Mouse (Mus musculus) kidney, embryonic 16.5 days (tissue): ENCODE data around the gene Zmiz1. TPM values are rescaled to one million over a fixed set of nuclear protein-coding genes. Genes with fewer than 3 reads are reported as not detected.

Source experiments
- ATAC-seq: fragments of 200-750 bp; cut with Nextera tagmentation; 2 replicates; pipeline ENCODE4 v1.8.0; 2017; ENCODE audit warnings: moderate TSS enrichment; ENCODE audit not compliant: low FRiP score, low TSS enrichment
- H3K27ac ChIP-seq: fragments of 300-500 bp; sonication (generic); 2 replicates; pipeline ENCODE4 v1.5.1; 2014; ENCODE audit warnings: low read length
- H3K27me3 ChIP-seq: fragments of 300-500 bp; sonication (generic); 2 replicates; pipeline ENCODE4 v1.6.1; 2014; ENCODE audit warnings: low read length, control low read depth, mixed read lengths; ENCODE audit not compliant: insufficient read depth
- H3K36me3 ChIP-seq: fragments of 300-500 bp; sonication (generic); 2 replicates; pipeline ENCODE4 v1.6.1; 2014; ENCODE audit warnings: low read length, control low read depth, mixed read lengths; ENCODE audit not compliant: insufficient read depth
- H3K4me1 ChIP-seq: fragments of 300-500 bp; sonication (generic); 2 replicates; pipeline ENCODE4 v1.6.1; 2014; ENCODE audit warnings: low read length, control low read depth, mixed read lengths; ENCODE audit not compliant: insufficient read depth
- H3K4me2 ChIP-seq: fragments of 300-500 bp; sonication (generic); replicated peaks from 2 replicates; pipeline ENCODE4 v1.6.1; 2014; ENCODE audit warnings: low read depth, low read length
- H3K4me3 ChIP-seq: fragments of 300-500 bp; sonication (generic); 2 replicates; pipeline ENCODE4 v1.5.1; 2014; ENCODE audit warnings: mild to moderate bottlenecking, low read length
- H3K9ac ChIP-seq: fragments of 300-500 bp; sonication (generic); replicated peaks from 2 replicates; pipeline ENCODE4 v1.6.1; 2014; ENCODE audit warnings: low read length
- H3K9me3 ChIP-seq: fragments of 300-500 bp; sonication (generic); 2 replicates; pipeline ENCODE4 v1.6.1; 2016; ENCODE audit warnings: low read length, control low read depth
- WGBS: fragments of 180-500 bp; shearing (Covaris S2); extraction: QIAGEN DNeasy Blood & Tissue Kit; methylation state at CpG from one replicate; pipeline ENCODE4 v1.1.7; 2014; 5-methylcytosine and 5-hydroxymethylcytosine counted together
- polyA plus RNA-seq: library from polyadenylated mRNA; unstranded; fragments of >200 nt; fragmentation: Nextera tagmentation; extraction: Ambion mirVana; gene quantifications from 2 replicates; pipeline ENCODE4 v1.2.1, GENCODE M21; 2015

Gene Zmiz1
- polyA plus RNA-seq, 1 experiment from 2014 or later, result 36.0 TPM

DNA sequence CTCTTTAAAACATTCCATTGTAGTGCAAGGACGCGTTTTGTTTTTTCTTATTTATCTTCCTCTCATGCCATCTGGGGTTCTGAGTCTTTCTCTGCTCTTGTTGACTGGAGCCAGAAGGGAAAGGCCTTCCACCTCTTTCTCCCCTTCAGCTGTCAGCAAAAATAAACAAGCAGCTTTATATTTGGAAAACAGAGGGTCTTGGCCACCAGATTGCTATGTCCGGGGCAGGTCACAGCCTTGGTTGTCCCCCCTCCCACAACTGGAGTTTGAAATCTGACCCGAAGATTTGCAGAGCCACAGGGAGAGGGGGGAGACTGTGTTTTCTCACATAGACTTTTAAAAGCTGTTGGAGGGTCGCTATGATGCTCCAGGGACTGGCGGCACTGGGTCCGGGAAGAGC, 96.9 kb downstream of the Zmiz1 start:
- Histone ChIP-seq H3K4me1 (peaks cover 75% of the 10 kb centered on the region), H3K4me3 (no peak overlapping the region), H3K9ac (no peak overlapping the region), H3K27ac (peak overlapping the region; percentile 52), H3K27me3 (no peaks in the 10 kb centered on the region), H3K9me3 (no peaks in the 10 kb centered on the region), H3K36me3 (no peaks in the 10 kb centered on the region), H3K4me2 (no peak overlapping the region)
- WGBS, result 7% methylated on average over 7 of the region's 7 CpGs
- ATAC-seq, result no peak

DNA sequence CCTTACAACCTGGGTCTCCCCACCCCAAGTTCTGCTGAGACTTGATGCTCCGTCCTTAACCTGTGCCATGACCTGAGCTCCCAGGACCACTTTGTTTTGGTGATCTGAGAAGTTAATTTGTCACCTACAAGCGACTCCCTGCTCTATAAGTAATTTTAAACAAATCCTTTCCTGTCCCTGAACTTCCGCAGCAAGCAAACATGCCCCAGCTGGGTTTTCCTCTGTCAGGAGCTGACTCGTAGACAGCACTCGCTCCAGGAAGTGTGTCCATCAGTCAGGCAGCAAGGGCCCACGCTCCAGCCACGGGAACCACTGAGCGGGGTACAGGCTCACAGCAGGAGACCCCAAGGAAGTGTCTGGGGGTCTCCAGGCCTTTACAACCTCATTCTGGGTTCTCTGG, 98.0 kb downstream of the Zmiz1 start:
- 0 out of 2 replicates have a peak overlapping the region, but pooled peaks have one; percentile 14 for H3K4me2 ChIP-seq
- no peaks in the 10 kb centered on the region for H3K36me3 ChIP-seq
- ATAC-seq, result no peak
- H3K9me3 ChIP-seq, result no peaks in the 10 kb centered on the region
- WGBS, result 12% methylated on average over 8 of the region's 8 CpGs
- H3K4me3 ChIP-seq, result no peak overlapping the region
- H3K9ac ChIP-seq, result no peak overlapping the region
- H3K4me1 ChIP-seq, result peaks cover 84% of the 10 kb centered on the region
- H3K27ac ChIP-seq, result peak overlapping the region; percentile 91
- H3K27me3 ChIP-seq, result no peaks in the 10 kb centered on the region

DNA sequence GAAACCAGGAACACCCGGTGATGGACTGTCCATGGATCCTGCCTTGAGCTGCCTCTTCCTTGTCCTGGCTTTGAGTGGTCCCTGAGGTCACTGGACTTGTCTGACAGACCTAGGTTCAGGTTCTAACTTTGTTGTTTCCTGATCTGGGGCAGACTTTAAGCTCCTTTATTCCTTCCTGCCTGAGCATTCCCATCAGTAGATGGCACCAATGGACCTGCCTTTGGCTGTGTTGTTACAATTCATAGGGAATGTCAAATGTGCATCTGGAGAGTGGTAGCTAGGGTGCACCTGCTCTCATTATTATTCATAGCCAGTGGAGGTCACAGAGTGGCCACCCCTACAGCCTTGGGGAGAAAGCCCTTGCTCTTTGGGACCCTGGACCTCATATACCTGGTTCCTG, 99.5 kb downstream of the Zmiz1 start:
- H3K27ac ChIP-seq, result no peak overlapping the region
- no peak overlapping the region for H3K9ac ChIP-seq
- no peaks in the 10 kb centered on the region for H3K36me3 ChIP-seq
- no peak overlapping the region for H3K4me2 ChIP-seq
- H3K9me3 ChIP-seq, result no peaks in the 10 kb centered on the region
- no peak overlapping the region for H3K4me3 ChIP-seq
- H3K27me3 ChIP-seq, result no peaks in the 10 kb centered on the region
- no peak for ATAC-seq
- H3K4me1 ChIP-seq, result peaks cover 80% of the 10 kb centered on the region
- WGBS, result 83% methylated on average over 1 of the region's 1 CpGs

DNA sequence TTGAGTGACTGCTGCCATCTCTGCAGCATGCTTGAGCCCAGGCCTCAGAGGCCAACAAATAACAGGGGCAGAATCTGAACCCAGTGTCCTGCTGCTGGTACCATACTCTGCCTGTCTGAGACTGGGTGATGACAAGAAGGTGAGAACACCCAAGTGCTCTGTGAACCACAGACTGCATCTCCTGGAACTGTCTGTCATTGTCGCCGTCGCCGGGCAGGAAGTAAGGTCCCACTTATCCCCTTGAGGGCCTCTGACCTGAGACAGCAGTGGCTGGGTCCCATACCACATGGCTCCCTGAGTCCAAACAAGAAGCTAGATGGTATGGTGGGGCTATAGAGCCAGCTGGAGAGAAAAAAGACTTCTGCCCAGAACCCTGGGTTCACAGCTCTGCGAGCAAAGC, 100.9 kb downstream of the Zmiz1 start:
- peaks cover 72% of the 10 kb centered on the region for H3K4me1 ChIP-seq
- H3K9ac ChIP-seq, result no peak overlapping the region
- 44% methylated on average over 5 of the region's 5 CpGs for WGBS
- no peaks in the 10 kb centered on the region for H3K27me3 ChIP-seq
- no peak overlapping the region for H3K4me2 ChIP-seq
- no peaks in the 10 kb centered on the region for H3K9me3 ChIP-seq
- no peak for ATAC-seq
- H3K27ac ChIP-seq, result no peak overlapping the region
- no peak overlapping the region for H3K4me3 ChIP-seq
- peaks cover 3% of the 10 kb centered on the region; the same call in 1 of the 2 replicates for H3K36me3 ChIP-seq

DNA sequence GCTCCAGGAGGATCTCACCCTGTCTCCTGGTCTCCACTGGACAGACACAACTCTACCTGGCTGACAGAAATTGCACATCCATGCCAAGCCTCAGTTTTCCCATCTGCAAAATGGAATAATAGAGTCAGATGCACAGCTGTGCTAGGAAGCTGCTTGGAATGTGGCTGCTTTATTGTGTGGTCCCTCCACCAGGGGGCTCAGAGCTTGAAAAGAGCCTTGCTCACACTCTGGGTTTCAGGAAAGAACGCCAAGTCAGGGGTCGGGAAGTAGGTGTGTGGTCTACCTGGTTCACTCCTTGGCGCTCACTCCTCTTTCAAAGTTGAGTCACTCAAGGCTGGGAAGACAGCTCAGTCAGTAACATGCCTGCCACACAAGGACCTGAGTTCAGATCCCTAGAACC, 101.9 kb downstream of the Zmiz1 start:
- Histone ChIP-seq H3K4me1 (peaks cover 70% of the 10 kb centered on the region), H3K36me3 (peaks cover 3% of the 10 kb centered on the region; the same call in 1 of the 2 replicates), H3K4me2 (no peak overlapping the region), H3K9ac (no peak overlapping the region), H3K4me3 (no peak overlapping the region), H3K27ac (no peak overlapping the region), H3K9me3 (no peaks in the 10 kb centered on the region), H3K27me3 (no peaks in the 10 kb centered on the region)
- WGBS, result 87% methylated on average over 3 of the region's 3 CpGs
- ATAC-seq, result no peak

DNA sequence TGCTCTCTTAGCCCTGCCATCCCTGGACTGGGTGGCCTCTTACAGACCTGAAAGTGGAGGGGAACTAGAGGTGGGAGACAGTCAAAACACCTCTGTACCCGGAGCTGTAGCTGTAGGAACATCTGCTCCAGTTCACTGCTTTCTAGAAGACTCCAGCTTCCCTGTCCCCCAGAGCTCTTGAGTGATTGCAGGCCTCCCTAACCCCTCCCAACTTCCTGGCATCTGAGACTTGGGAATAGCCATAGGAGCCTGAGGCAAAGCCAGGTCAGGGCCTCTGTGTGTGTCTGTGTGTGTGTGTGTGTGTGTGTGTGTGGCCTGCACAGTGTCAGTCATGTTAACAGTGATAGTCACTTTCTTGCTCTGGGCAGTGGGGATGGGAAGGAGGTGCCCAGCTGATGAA, 102.7 kb downstream of the Zmiz1 start:
- 0% methylated on average over 1 of the region's 1 CpGs for WGBS
- H3K4me1 ChIP-seq, result peaks cover 65% of the 10 kb centered on the region
- H3K27ac ChIP-seq, result peak overlapping the region; percentile 35; the same call in 1 of the 2 replicates

DNA sequence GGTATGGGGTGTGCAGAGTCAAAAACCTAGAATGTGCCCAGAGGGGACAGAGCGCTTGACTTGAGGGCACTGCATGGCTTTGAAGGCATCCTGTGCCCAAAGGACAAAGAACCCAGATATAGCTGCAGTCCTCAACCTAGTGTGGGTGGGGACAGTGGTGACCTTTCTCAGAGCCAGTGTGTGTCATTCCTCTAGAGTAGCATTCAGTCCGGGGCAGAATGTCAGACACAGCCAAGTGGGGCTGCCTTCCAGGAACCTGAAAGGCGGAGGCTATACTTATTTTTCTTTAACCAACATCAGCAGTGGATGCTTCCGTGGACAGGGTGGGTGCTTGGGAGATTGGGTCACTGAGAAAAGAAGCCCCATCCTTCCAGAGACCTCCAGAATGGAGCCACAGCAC, 103.5 kb downstream of the Zmiz1 start:
- no peak for ATAC-seq
- Histone ChIP-seq H3K4me1 (peaks cover 58% of the 10 kb centered on the region), H3K36me3 (peaks cover 3% of the 10 kb centered on the region; the same call in 1 of the 2 replicates), H3K9ac (no peak overlapping the region), H3K4me2 (no peak overlapping the region), H3K27ac (peak overlapping the region; percentile 35; the same call in 1 of the 2 replicates), H3K4me3 (no peak overlapping the region), H3K27me3 (no peaks in the 10 kb centered on the region), H3K9me3 (no peaks in the 10 kb centered on the region)
- 68% methylated on average over 4 of the region's 4 CpGs for WGBS

More for the DNA sequence above, 102.7 kb downstream of the Zmiz1 start:
- no peak overlapping the region for H3K4me3 ChIP-seq
- H3K36me3 ChIP-seq, result peaks cover 3% of the 10 kb centered on the region; the same call in 1 of the 2 replicates
- no peaks in the 10 kb centered on the region for H3K27me3 ChIP-seq
- no peaks in the 10 kb centered on the region for H3K9me3 ChIP-seq
- H3K9ac ChIP-seq, result 0 out of 2 replicates have a peak overlapping the region, but pooled peaks have one; percentile 18
- ATAC-seq, result peak; percentile 20; the same call in 1 of the 2 replicates
- no peak overlapping the region for H3K4me2 ChIP-seq

DNA sequence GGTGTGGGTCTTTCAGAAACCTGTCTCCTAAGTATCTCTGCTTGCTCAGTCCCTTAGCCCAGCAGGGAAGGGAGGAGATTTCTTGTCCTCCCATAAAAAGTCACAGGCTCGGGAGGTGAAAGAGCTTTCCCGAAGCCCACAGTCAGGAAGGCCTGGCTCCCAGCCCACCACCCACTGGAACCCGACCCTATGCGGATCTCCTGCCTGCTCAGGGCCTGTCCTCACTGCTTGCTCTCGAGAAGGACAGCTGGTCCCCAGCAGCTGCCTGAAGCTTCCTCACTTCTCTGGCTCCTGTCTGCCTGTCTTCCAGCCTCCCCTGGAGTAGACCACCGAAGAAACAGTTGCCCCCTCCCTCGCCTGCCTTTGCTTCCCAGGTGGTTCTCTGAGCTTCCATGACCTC, 103.9 kb downstream of the Zmiz1 start:
- H3K9me3 ChIP-seq, result no peaks in the 10 kb centered on the region
- H3K9ac ChIP-seq, result no peak overlapping the region
- no peak overlapping the region for H3K4me3 ChIP-seq
- peaks cover 3% of the 10 kb centered on the region; the same call in 1 of the 2 replicates for H3K36me3 ChIP-seq
- H3K27me3 ChIP-seq, result no peaks in the 10 kb centered on the region
- H3K4me1 ChIP-seq, result peaks cover 53% of the 10 kb centered on the region
- H3K4me2 ChIP-seq, result no peak overlapping the region
- no peak for ATAC-seq
- WGBS, result 72% methylated on average over 7 of the region's 7 CpGs
- H3K27ac ChIP-seq, result no peak overlapping the region

DNA sequence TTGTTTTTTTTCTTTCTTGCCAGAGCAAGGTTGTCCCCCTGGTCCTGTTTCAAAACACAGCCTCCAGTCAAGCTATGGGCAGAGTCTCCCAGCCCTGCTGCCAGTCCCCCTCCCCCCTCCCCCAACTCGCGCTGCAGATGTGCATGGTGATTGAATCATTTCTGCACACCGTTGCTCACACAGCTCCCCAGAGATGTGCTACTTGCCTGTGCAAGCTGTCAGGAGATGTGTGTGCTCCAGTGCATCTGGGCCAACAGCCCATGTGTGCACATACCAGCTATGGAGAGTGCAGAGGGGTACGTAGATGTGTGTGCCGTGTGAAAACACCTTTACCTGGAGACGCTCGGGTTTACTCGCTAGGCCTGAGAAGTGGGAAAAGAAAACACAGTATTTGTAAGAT, 105.6 kb downstream of the Zmiz1 start:
- no peak overlapping the region for H3K4me2 ChIP-seq
- peaks cover 39% of the 10 kb centered on the region for H3K4me1 ChIP-seq
- no peaks in the 10 kb centered on the region for H3K9me3 ChIP-seq
- WGBS, result 66% methylated on average over 8 of the region's 8 CpGs
- H3K9ac ChIP-seq, result 0 out of 2 replicates have a peak overlapping the region, but pooled peaks have one; percentile 32
- H3K27ac ChIP-seq, result no peak overlapping the region
- H3K36me3 ChIP-seq, result peaks cover 3% of the 10 kb centered on the region; the same call in 1 of the 2 replicates
- no peaks in the 10 kb centered on the region for H3K27me3 ChIP-seq
- no peak for ATAC-seq
- no peak overlapping the region for H3K4me3 ChIP-seq

DNA sequence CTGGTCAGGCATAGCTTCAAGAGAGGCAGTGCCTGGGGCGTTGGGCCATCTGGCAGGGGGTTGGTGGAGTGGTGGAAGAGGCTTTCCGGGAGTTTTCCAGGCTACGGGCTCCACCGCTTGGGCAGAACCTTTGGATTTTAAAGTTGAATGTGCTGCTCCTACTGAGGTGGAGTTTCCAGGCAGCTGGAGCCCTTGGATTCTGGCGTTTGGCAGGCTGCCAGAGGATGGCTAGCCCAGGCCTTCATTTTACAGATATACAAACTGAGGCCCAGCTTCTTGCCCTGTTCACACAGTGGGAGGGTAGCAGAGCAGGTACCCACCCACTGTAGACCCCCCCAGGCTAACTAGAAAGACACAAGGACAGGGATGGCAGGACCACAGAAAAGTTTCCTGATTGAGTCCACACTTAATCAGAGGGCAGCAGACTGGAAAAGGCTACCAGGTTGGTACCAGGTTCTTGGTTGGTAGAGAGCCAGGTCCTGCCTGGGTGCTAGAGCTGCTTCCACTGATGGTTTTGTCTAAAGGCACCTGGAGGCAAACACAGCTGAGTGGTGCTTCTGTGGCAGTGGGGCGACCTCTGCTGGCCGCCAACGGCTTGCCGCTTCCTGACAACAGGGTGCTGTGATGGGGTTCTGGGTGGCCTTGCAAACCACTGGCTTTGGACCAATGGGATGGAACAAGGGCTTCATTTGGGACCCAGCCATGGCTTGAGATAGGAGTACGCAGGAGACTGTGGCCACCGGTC, 106.5 kb downstream of the Zmiz1 start:
- WGBS, result 27% methylated on average over 11 of the region's 11 CpGs
- peak; percentile 58 for ATAC-seq
- Histone ChIP-seq H3K4me3 (no peak overlapping the region), H3K4me1 (peaks cover 31% of the 10 kb centered on the region), H3K4me2 (no peak overlapping the region), H3K9me3 (no peaks in the 10 kb centered on the region), H3K27me3 (no peaks in the 10 kb centered on the region), H3K27ac (0 out of 2 replicates have a peak overlapping the region, but pooled peaks have one; percentile 31), H3K36me3 (peaks cover 3% of the 10 kb centered on the region; the same call in 1 of the 2 replicates), H3K9ac (0 out of 2 replicates have a peak overlapping the region, but pooled peaks have one; percentile 32)
